Mouse (Mus musculus): ENCODE results near the gene Sycn. TPM values are rescaled to one million over a fixed set of nuclear protein-coding genes. Genes with fewer than 3 reads are reported as not detected.

Gene Sycn
- polyA plus RNA-seq, 1 experiment from 2014 or later: not detected

GRCm38 (mm10) chr7:28544051-28544601 is 3.4 kb downstream of the Sycn start:
- peak overlapping the region; percentile 26 for H3K4me3 ChIP-seq
- H3K27me3 ChIP-seq: peaks cover 35% of the 10 kb centered on the region
- no peak overlapping the region for H3K9ac ChIP-seq
- peak overlapping the region; percentile 53 for H3K4me2 ChIP-seq
- H3K27ac ChIP-seq (replicated peaks): no peak overlapping the region
- WGBS: 2% methylated on average over 26 of the region's 27 CpGs
- H3K36me3 ChIP-seq: no peaks in the 10 kb centered on the region
- H3K4me1 ChIP-seq (replicated peaks): peaks cover 23% of the 10 kb centered on the region
- ATAC-seq (ENCODE audit: low FRiP score, low read depth): 0 out of 2 replicates have a peak, but pooled peaks have one; percentile 3
- no peaks in the 10 kb centered on the region for H3K9me3 ChIP-seq

GRCm38 (mm10) chr7:28545048-28545890 is 4.6 kb downstream of the Sycn start:
- ATAC-seq (ENCODE audit: low FRiP score, low read depth): peak; percentile 29; the same call in 1 of the 2 replicates
- Histone ChIP-seq H3K9me3 (no peaks in the 10 kb centered on the region), H3K27me3 (peaks cover 35% of the 10 kb centered on the region), H3K4me3 (no peak overlapping the region), H3K9ac (no peak overlapping the region), H3K36me3 (no peaks in the 10 kb centered on the region), H3K27ac (replicated peaks) (no peak overlapping the region), H3K4me1 (replicated peaks) (peaks cover 23% of the 10 kb centered on the region), H3K4me2 (no peak overlapping the region)
- WGBS: 27% methylated on average over 14 of the region's 14 CpGs

DNA sequence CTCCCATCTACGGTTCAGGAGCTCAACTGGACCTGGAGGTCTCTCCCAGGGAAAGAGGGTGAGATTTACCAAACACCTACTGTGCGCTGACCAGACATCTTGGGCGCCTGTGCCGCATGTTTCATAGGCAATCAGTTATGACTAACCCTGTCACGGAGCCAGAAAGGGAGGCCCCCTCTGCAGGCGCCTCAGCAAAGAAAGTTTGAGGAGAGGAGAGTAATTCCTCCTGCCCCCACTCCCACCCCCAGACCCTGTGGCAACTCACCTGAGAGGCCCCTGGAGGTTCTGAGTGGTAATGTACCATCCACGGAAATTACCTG is 5.2 kb downstream of the Sycn start:
- no peaks in the 10 kb centered on the region for H3K36me3 ChIP-seq
- H3K9ac ChIP-seq: no peak overlapping the region
- peaks cover 35% of the 10 kb centered on the region for H3K27me3 ChIP-seq
- H3K4me1 ChIP-seq (replicated peaks): peaks cover 23% of the 10 kb centered on the region
- 44% methylated on average over 7 of the region's 7 CpGs for WGBS
- H3K4me3 ChIP-seq: no peak overlapping the region
- H3K9me3 ChIP-seq: no peaks in the 10 kb centered on the region
- H3K27ac ChIP-seq (replicated peaks): no peak overlapping the region
- no peak overlapping the region for H3K4me2 ChIP-seq
- peak; percentile 24; the same call in 1 of the 2 replicates for ATAC-seq (ENCODE audit: low FRiP score, low read depth)

GRCm38 (mm10) chr7:28546649-28547048 is 6.0 kb downstream of the Sycn start:
- peak overlapping the region; percentile 34 for H3K9ac ChIP-seq
- H3K27ac ChIP-seq (replicated peaks): no peak overlapping the region
- peak overlapping the region; percentile 64 for H3K4me2 ChIP-seq
- H3K9me3 ChIP-seq: no peaks in the 10 kb centered on the region
- peaks cover 23% of the 10 kb centered on the region for H3K4me1 ChIP-seq (replicated peaks)
- no peaks in the 10 kb centered on the region for H3K36me3 ChIP-seq
- peak overlapping the region; percentile 34 for H3K4me3 ChIP-seq
- WGBS: 1% methylated on average over 22 of the region's 22 CpGs
- peaks cover 35% of the 10 kb centered on the region for H3K27me3 ChIP-seq
- no peak for ATAC-seq (ENCODE audit: low FRiP score, low read depth)

DNA sequence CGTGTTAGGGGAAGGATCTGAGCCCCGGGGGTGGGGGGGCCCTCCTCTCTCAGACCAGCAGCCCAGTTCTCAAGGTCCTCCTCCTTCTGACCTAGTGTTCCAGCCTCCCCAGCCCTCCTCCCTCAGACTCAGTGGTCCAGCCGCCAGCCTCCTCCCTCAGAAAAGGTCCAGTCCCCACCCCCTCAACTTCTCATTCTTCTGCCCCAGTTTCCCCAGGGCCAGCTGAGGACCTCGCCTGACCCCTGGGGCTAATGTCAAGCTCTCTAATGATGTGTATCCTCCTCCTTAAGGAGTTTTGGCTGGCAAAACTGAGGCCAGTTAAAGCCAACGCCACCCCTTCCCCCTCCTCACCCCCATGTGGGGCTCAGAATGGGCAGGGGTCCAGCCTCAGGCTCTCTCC is 6.5 kb downstream of the Sycn start, which contains the start of gene Nccrp1:
Nccrp1 (minus strand) TSS at position 101 of the 400 bp plus-strand sequence.
- H3K9ac ChIP-seq: peak within 1 kb of the TSS; percentile 34
- ATAC-seq (ENCODE audit: low FRiP score, low read depth): no peak
- 6% methylated on average over 5 of the region's 5 CpGs for WGBS
- H3K27me3 ChIP-seq: peaks cover 35% of the 10 kb centered on the region
- peak within 1 kb of the TSS; percentile 34 for H3K4me3 ChIP-seq
- no peaks in the 10 kb centered on the region for H3K36me3 ChIP-seq
- H3K27ac ChIP-seq (replicated peaks): no peak within 1 kb of the TSS
- H3K4me1 ChIP-seq (replicated peaks): peaks cover 23% of the 10 kb centered on the region
- peak within 1 kb of the TSS; percentile 64 for H3K4me2 ChIP-seq
- H3K9me3 ChIP-seq: no peaks in the 10 kb centered on the region

- Histone ChIP-seq H3K27ac (replicated peaks) (no peak overlapping the region), H3K9me3 (no peaks in the 10 kb centered on the region), H3K4me2 (no peak overlapping the region), H3K27me3 (peaks cover 35% of the 10 kb centered on the region), H3K9ac (no peak overlapping the region), H3K4me3 (no peak overlapping the region), H3K36me3 (no peaks in the 10 kb centered on the region), H3K4me1 (replicated peaks) (peaks cover 23% of the 10 kb centered on the region)
- no peak for ATAC-seq (ENCODE audit: low FRiP score, low read depth)
- 70% methylated on average over 7 of the region's 7 CpGs for WGBS
Measured at GRCm38 (mm10) chr7:28547628-28548027, 6.9 kb downstream of the Sycn start.

DNA sequence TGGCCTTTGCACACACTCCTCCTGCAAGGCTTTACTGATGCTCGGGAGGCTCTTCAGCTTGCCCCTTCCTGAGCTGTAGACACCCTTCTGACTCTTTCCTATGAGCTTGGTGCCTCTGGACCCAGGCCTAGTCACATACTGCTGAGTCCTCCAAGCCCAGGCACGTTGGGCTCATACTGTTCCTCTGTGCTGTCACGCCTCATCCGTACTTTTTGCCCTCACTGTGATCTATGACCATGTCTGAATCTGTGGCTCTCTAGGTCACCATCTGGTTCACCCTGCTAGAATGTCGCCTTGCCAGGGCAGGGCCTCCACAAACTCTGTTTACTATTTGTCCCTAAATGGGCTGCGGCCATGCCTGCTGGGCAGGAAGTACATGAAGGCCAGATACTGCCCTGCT is 12.4 kb downstream of the Sycn start:
- H3K36me3 ChIP-seq: no peaks in the 10 kb centered on the region
- no peak overlapping the region for H3K4me3 ChIP-seq
- no peaks in the 10 kb centered on the region for H3K27me3 ChIP-seq
- no peak overlapping the region for H3K27ac ChIP-seq (replicated peaks)
- no peaks in the 10 kb centered on the region for H3K9me3 ChIP-seq
- H3K9ac ChIP-seq: no peak overlapping the region
- H3K4me2 ChIP-seq: no peak overlapping the region
- no peaks in the 10 kb centered on the region for H3K4me1 ChIP-seq (replicated peaks)
- 91% methylated on average over 6 of the region's 6 CpGs for WGBS
- no peak for ATAC-seq (ENCODE audit: low FRiP score, low read depth)

GRCm38 (mm10) chr7:28555939-28556535 is 15.4 kb downstream of the Sycn start:
- no peak overlapping the region for H3K4me3 ChIP-seq
- H3K27ac ChIP-seq (replicated peaks): no peak overlapping the region
- 32% methylated on average over 5 of the region's 5 CpGs for WGBS
- no peaks in the 10 kb centered on the region for H3K27me3 ChIP-seq
- H3K9me3 ChIP-seq: no peaks in the 10 kb centered on the region
- H3K4me1 ChIP-seq (replicated peaks): no peaks in the 10 kb centered on the region
- no peak for ATAC-seq (ENCODE audit: low FRiP score, low read depth)
- H3K9ac ChIP-seq: no peak overlapping the region
- peaks cover 14% of the 10 kb centered on the region; the same call in 1 of the 2 replicates for H3K36me3 ChIP-seq
- H3K4me2 ChIP-seq: no peak overlapping the region

DNA sequence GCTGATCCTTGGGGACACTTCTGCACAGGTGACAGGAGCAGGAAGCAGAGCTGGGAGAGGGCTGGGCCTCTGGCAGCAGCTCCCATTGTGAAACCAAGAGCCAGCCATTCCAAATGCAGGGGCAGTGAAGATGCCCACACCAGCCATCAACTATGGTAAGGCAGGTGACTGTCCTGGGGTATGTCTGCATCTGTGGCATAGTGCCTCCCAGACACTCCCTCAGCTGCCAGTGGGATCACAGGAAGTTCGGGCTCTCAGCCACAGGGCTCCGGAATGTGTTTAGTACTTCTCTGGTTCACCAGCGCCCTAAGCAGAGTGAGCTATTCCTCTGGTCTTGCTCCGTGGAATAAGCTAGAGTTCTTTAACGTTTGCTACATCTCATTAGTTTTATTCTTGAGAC is 16.4 kb downstream of the Sycn start:
- Histone ChIP-seq H3K4me1 (replicated peaks) (no peaks in the 10 kb centered on the region), H3K4me2 (no peak overlapping the region), H3K36me3 (peaks cover 14% of the 10 kb centered on the region; the same call in 1 of the 2 replicates), H3K9me3 (no peaks in the 10 kb centered on the region), H3K9ac (no peak overlapping the region), H3K27ac (replicated peaks) (no peak overlapping the region), H3K4me3 (no peak overlapping the region), H3K27me3 (no peaks in the 10 kb centered on the region)
- ATAC-seq (ENCODE audit: low FRiP score, low read depth): no peak
- 69% methylated on average over 5 of the region's 5 CpGs for WGBS

GRCm38 (mm10) chr7:28557708-28558107 is 17.0 kb downstream of the Sycn start:
- H3K9me3 ChIP-seq: no peaks in the 10 kb centered on the region
- H3K36me3 ChIP-seq: peaks cover 14% of the 10 kb centered on the region; the same call in 1 of the 2 replicates
- H3K4me1 ChIP-seq (replicated peaks): no peaks in the 10 kb centered on the region
- H3K27me3 ChIP-seq: no peaks in the 10 kb centered on the region
- H3K27ac ChIP-seq (replicated peaks): no peak overlapping the region
- ATAC-seq (ENCODE audit: low FRiP score, low read depth): no peak
- WGBS: 82% methylated on average over 6 of the region's 6 CpGs
- no peak overlapping the region for H3K4me2 ChIP-seq
- H3K4me3 ChIP-seq: no peak overlapping the region
- no peak overlapping the region for H3K9ac ChIP-seq

GRCm38 (mm10) chr7:28558486-28558885 is 17.8 kb downstream of the Sycn start:
- H3K36me3 ChIP-seq: peaks cover 14% of the 10 kb centered on the region; the same call in 1 of the 2 replicates
- no peak for ATAC-seq (ENCODE audit: low FRiP score, low read depth)
- H3K9me3 ChIP-seq: no peaks in the 10 kb centered on the region
- H3K4me2 ChIP-seq: no peak overlapping the region
- H3K27me3 ChIP-seq: no peaks in the 10 kb centered on the region
- H3K4me1 ChIP-seq (replicated peaks): no peaks in the 10 kb centered on the region
- no peak overlapping the region for H3K4me3 ChIP-seq
- no peak overlapping the region for H3K9ac ChIP-seq
- 61% methylated on average over 4 of the region's 4 CpGs for WGBS
- H3K27ac ChIP-seq (replicated peaks): no peak overlapping the region

- H3K27me3 ChIP-seq: no peaks in the 10 kb centered on the region
- 93% methylated on average over 10 of the region's 10 CpGs for WGBS
- H3K9me3 ChIP-seq: no peaks in the 10 kb centered on the region
- ATAC-seq (ENCODE audit: low FRiP score, low read depth): no peak
- no peak overlapping the region for H3K27ac ChIP-seq (replicated peaks)
- H3K4me1 ChIP-seq (replicated peaks): no peaks in the 10 kb centered on the region
- peaks cover 17% of the 10 kb centered on the region; the same call in 1 of the 2 replicates for H3K36me3 ChIP-seq
- no peak overlapping the region for H3K9ac ChIP-seq
- H3K4me2 ChIP-seq: no peak overlapping the region
- no peak overlapping the region for H3K4me3 ChIP-seq
Measured at GRCm38 (mm10) chr7:28560856-28561255, 20.2 kb downstream of the Sycn start.
